Mouse (Mus musculus): ENCODE measurements around the gene Tln2.

Gene Tln2

DNA sequence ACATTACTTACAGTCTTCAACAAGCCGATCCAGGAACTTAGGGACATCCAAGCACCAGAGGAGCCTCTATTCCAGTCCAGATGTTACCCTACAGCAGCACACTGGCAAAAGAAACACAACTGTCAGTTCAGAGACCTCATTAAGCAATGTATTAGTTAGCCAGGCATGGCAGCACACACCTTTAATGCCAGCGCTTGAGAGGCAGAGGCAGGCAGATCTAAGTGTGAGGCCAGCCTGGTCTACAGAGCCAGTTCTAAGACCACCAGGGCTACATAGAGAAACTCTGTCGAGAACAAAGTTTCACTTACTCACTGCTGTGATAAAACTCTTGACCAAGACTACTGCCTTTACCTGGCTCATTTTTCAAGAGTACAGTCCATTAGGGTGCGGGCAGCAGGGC, at the start of gene Tln2:
Tln2 (minus strand) TSS at position 101 of the 400 bp plus-strand sequence.
- no peak for DNase-seq (ENCODE audit: low spot score)

DNA sequence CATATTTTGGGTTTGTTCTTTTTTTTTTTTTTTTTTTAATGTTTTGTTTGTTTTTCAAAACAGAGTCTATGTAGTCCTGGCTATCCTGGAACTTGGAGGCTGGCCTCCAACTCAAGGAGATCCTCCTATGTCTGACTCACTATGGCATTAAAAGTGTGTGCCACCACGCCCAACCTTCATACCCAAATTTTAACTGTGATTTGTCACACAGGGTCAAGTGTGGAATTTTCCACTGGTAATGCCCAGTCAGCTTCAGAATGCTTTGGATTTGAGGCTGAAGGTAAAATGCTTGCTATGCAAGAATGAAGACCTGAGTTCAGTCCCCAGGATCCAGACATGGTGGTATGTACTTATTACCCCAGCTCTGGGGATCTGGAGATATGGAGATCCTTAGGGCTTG, 49.7 kb upstream of the Tln2 start:
- no peak for DNase-seq (ENCODE audit: low spot score)

GRCm38 (mm10) chr9:67607786-67608366, 48.4 kb upstream of the Tln2 start:
- no peak for DNase-seq (ENCODE audit: low spot score)

DNA sequence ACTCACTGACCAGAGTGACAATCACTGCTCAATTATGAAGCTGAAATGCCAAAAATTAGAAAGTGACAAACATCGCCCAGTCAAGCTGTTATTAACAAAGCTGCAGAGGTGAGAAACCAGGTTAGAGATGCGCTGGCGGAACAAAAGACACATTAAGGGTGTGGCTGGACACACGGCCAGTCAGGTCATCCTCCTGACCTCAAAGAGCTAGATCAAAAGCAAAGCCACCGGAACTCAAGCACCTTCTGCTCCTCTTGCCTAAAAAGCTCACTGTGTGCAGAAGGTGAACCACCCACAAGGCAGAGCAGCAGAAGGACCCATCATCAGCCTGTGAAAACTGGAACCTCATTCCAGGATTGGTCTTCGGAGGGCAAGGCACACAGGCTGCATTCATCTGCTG, 47.8 kb upstream of the Tln2 start:
- no peak for DNase-seq (ENCODE audit: low spot score)

- DNase-seq (ENCODE audit: low spot score), result no peak
These were observed 46.4 kb upstream of the Tln2 start for GRCm38 (mm10) chr9:67605867-67606435.

DNA sequence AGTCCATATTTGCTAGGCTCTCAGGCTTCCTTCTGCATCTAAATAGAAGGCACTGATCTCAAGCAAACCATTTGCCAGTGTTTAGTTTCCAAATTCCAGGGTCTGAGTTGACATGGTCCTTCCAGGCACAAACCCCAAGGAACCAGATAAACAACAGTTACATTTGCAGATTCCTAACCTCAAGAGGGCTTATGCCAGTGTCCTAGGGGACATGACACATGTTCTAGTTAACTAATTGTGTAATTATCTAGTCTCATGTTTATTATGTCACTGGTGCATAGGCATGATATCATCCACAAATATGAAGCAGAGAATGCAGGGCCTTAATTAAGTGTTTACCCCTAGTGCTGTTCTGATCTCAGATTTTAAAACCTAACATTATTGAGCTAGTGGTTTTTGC, 45.4 kb upstream of the Tln2 start:
- no peak for DNase-seq (ENCODE audit: low spot score)

DNA sequence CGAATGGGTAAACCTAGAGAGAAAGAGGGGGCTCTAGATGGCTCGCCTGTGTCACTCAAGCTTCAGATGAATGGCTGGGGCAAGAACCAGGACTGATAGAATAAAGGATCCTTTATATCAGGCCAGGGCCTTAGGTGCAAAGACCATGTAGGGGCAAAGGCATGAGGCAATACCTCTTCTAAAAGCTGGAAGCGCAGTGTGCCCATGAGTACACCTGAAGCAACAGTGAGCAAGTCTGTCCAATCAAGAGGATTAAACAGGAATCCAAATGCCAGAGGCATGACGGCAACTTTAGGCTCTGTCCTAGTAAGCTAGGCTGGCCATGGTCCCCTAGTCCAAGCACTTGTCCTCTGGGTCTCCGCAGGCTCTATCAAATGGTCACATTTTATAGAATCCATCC, 42.8 kb upstream of the Tln2 start:
- no peak for DNase-seq (ENCODE audit: low spot score)

GRCm38 (mm10) chr9:67595221-67595620, 35.7 kb upstream of the Tln2 start:
- DNase-seq (ENCODE audit: low spot score), result no peak

- DNase-seq (ENCODE audit: low spot score), result no peak
These were observed 34.1 kb upstream of the Tln2 start for GRCm38 (mm10) chr9:67593469-67594141.

DNA sequence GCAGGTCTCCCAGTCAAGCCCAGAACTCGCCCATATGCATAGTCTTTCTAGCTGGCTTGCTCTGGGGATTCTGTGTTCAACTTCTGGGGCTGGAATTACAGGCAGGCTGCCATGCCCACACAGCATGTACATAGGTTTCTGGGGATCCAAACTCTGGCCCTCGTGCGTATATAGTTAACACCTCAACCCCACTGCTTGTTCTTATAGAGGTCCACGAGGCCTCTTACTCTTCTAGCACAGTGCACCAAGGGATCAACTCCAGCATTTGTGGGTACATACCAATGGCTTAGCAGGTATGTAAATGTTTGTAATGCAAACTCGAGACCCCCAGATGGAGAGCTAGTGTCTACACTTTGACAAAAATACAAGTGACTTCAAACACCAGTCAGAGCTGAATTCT, 33.2 kb upstream of the Tln2 start:
- DNase-seq (ENCODE audit: low spot score), result no peak

- DNase-seq (ENCODE audit: low spot score), result no peak
These were observed 27.6 kb upstream of the Tln2 start for GRCm38 (mm10) chr9:67587111-67587510.

DNA sequence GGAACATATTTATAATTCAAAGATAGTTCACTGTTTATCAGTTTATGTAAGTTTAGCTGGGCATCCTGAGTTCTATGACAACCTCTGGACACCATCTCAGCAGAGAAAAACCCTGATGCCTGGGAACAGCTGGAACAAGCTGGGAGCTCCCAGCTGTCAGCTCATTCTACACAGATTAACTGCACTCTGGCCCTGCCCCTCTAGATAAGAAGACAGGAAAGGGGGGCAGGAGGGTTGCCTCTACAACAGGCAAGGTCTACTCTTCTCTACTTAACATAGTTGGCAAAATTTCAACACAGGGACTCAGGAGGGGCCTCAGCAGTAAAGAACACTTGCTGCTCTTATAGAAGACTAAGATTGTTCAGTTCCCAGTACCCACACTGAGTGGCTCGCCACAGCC, 27.0 kb upstream of the Tln2 start:
- DNase-seq (ENCODE audit: low spot score), result no peak

GRCm38 (mm10) chr9:67584871-67585270, 25.4 kb upstream of the Tln2 start:
- DNase-seq (ENCODE audit: low spot score), result no peak

GRCm38 (mm10) chr9:67581581-67582280, 22.2 kb upstream of the Tln2 start:
- DNase-seq (ENCODE audit: low spot score), result no peak

DNA sequence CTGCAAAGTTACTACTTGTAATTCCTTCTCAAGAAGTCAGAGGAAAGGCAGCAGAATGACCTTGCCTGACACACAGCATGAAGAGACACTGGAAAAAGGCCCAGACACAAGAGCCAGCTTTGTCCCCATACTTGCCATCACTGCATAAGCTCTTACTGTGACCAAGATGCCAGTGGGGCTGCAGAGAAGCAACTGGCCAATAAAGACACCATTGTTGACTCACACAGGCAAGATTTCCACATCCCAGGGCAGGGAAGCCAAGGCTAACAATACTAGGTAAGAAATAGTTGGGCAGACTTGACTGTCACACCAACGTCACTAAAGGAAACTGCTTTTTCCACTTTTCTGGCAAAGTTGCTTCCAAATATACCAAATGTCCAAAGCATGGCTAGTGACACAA, 20.0 kb upstream of the Tln2 start:
- no peak for DNase-seq (ENCODE audit: low spot score)

GRCm38 (mm10) chr9:67574721-67575248, 15.3 kb upstream of the Tln2 start:
- no peak for DNase-seq (ENCODE audit: low spot score)

GRCm38 (mm10) chr9:67573683-67573979, 14.1 kb upstream of the Tln2 start:
- no peak for DNase-seq (ENCODE audit: low spot score)

- no peak for DNase-seq (ENCODE audit: low spot score)
These were observed 13.5 kb upstream of the Tln2 start for GRCm38 (mm10) chr9:67572790-67573682.

DNA sequence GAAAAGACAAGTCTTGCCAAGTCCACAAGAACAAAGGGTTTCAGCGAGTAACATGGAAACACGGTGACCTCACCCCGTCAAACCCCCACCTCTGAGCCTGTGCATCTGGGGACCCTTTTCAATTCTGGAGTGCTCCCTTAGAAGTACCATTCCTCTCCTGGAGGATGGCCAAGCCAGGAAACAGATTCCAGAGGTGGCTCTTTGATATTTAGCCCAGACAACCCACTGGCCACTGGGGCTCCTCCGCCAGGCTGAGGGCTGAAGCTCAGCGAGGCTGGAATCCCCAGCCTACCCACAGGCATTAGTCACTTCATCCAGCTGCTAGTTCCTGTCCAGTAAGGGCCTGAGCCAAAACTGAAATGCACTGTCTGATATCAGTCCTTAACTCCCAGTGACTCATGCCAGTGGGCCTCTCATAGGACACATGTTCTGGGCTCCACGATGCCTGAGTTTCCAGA, 6.3 kb upstream of the Tln2 start:
- DNase-seq (ENCODE audit: low spot score), result no peak

DNA sequence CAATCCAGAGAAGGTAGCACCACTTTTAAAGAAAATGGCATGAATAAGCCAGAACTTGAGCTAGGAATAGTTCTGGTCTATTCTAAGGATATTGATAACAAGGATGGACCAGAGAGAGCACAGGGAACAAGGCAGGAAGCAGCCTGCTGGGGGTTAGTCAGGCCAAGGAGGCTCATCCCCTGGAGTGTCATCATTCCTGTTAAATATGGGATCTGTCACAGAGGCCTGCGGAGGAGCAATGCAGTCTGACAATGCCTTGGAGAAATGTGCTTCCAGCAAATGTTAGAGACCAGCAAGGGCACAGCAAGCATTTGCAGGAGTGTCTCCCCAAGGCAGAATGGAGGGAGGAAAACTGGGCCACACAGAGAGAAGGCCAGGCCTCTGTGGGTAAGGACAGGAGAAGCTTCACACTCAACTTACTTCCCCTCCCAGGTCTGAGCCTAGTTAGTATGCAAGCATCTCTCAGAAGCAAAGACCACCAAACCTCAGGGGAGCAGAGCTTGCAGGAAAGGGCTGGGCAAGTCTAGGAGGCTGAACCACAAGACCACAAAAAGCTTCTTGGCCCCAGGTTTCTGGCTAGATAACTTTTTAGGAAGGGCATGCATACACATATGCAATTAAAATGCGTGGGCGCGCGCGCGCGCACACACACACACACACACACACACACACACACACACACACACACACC, 9.5 kb downstream of the Tln2 start:
- no peak for DNase-seq (ENCODE audit: low spot score)

- no peak for DNase-seq (ENCODE audit: low spot score)
These were observed 10.2 kb downstream of the Tln2 start for GRCm38 (mm10) chr9:67549332-67549731.
